Mouse (Mus musculus) cerebellum, adult 2 months (tissue): ENCODE measurements around the gene Gm11437.

Experiments used
- CTCF ChIP-seq: fragments of 200-500 bp; IDR thresholded peaks from 2 replicates; pipeline ENCODE4 v1.5.1; 2011; ENCODE audit warnings: low read depth, mild to moderate bottlenecking, control low read depth, low read length, moderate library complexity, borderline replicate concordance; ENCODE audit not compliant: insufficient read depth
- POLR2A ChIP-seq: fragments of 200-500 bp; IDR thresholded peaks from 2 replicates; pipeline ENCODE4 v1.6.1; 2011; ENCODE audit warnings: low read length, control low read depth, borderline replicate concordance; ENCODE audit not compliant: insufficient read depth

- TF ChIP-seq POLR2A, result no peak
- TF ChIP-seq CTCF, result no peak
Measured at GRCm38 (mm10) chr11:84188530-84188929, 21.3 kb upstream of the Gm11437 start.
